Mouse (Mus musculus): ENCODE measurements around the gene Ephb2. TPM values are rescaled to one million over a fixed set of nuclear protein-coding genes. Genes with fewer than 3 reads are reported as not detected.

Ephb2 gene
- polyA plus RNA-seq, 1 experiment from 2014 or later: 0.08 TPM

DNA sequence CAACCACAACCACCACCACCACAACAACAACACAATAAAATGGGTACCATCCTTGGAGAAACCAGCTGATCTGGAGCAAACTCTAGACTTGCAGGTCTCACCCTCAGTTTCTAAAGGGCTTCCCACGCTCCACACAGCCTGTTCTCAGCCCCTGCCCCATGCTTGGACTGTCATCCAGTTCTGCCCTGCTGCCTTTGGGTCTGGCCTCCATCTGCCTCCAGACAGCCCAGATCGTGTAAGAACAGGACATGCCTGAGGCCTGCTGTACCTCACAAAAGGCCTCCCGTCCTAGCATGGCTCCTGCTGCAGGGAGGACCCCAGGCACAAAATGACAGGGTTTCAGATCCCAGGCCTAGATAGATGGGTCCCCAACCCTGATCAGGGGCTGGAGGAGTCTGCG lies 48.4 kb downstream of the Ephb2 start:
- no peak for ATAC-seq
- WGBS (ENCODE audit: insufficient replicate concordance): 74% methylated on average over 4 of the region's 4 CpGs

DNA sequence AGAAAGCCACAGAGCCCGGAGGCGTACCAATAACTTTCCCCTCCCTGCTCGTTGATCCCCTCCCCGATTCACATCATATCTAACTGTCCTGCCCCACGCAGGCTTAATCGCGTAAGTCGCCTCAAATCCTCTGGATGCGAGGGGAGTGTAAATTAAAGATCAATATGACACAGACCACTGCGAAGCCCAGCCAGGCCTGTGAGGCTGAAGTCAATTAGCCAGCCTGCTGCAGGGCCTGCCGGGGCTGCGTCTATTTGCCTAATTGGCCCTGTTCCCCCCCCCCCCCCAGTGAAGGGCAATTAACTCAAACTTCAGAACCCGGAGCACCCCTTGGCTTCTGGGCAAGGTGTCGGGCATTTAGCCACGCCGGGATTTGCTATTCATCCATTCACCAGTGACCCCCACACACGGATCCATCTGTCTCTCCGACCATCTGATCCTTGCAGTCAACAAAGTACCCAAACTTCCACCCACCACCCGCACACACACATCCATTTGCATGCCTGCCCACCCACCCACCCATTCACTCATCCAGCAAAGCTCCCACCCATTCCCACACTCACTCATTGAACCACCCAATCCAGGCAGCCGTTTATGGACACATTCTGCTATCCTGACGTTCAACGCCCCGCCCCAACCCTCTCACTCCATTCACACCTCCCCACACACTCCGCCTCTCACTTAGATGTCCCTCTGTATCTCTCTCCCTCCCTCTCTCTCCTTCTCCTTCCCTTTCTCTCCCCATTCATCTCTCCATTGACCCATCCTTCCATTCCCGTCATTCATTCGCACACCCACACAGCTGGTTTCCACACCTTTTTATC lies 49.1 kb downstream of the Ephb2 start:
- Histone ChIP-seq H3K27ac (ENCODE audit: low read depth) (no peak overlapping the region), H3K4me3 (ENCODE audit: low read depth, low read length) (no peak overlapping the region), H3K27me3 (ENCODE audit: insufficient read depth, low read length) (no peaks in the 10 kb centered on the region), H3K4me2 (ENCODE audit: low read depth, low read length) (no peak overlapping the region), H3K9me3 (ENCODE audit: low read length) (no peaks in the 10 kb centered on the region), H3K4me1 (ENCODE audit: insufficient read depth) (no peaks in the 10 kb centered on the region), H3K9ac (replicated peaks) (no peak overlapping the region), H3K36me3 (replicated peaks; ENCODE audit: insufficient read depth, low read length) (no peaks in the 10 kb centered on the region)
- ATAC-seq: no peak
- no peak for DNase-seq
- 68% methylated on average over 26 of the region's 26 CpGs for WGBS (ENCODE audit: insufficient replicate concordance)
- no peak for TF ChIP-seq CTCF (IDR thresholded peaks at IDR 0.05; ENCODE audit: low read depth)
- no peak for TF ChIP-seq EP300 (IDR thresholded peaks at IDR 0.05; ENCODE audit: low read depth)

More for the DNA sequence above, 48.4 kb downstream of the Ephb2 start:
- Histone ChIP-seq H3K27me3 (ENCODE audit: insufficient read depth, low read length) (no peaks in the 10 kb centered on the region), H3K36me3 (replicated peaks; ENCODE audit: insufficient read depth, low read length) (no peaks in the 10 kb centered on the region), H3K9me3 (ENCODE audit: low read length) (no peaks in the 10 kb centered on the region), H3K4me1 (ENCODE audit: insufficient read depth) (no peaks in the 10 kb centered on the region), H3K27ac (ENCODE audit: low read depth) (no peak overlapping the region), H3K9ac (replicated peaks) (no peak overlapping the region), H3K4me2 (ENCODE audit: low read depth, low read length) (no peak overlapping the region), H3K4me3 (ENCODE audit: low read depth, low read length) (no peak overlapping the region)
- DNase-seq: no peak
- TF ChIP-seq EP300 (IDR thresholded peaks at IDR 0.05; ENCODE audit: low read depth) (no peak), CTCF (IDR thresholded peaks at IDR 0.05; ENCODE audit: low read depth) (no peak)

DNA sequence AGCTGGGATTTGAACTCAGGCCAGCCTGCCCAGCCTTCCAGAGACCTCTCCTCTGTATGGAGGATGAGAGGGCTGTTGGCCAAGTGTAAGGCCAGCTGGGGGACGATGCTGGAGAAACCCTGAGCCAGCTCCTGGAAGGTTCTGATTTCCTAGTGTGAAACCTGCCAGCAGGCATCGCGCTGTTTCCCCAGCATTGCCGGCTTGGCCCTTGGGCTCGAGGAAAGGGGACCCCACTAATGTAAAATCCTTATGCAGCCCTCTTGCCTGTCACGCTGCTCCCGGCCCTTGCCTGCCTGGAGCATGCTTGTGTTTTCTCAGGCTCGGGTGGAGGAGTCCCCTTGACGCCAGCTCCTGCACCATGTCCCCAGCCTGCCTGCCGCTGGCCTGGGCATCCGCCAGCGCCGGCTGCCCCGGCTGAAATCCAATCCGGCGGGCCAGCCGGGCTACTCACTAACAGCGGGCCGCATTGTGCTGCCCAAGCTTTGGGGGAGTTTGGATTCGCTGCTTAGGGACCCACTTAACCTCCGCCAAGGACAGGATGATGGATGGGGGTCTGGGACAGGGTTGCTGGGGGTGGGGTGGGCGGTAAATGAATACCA lies 52.1 kb downstream of the Ephb2 start:
- H3K27ac ChIP-seq (ENCODE audit: low read depth): no peak overlapping the region
- DNase-seq (no peak), ATAC-seq (no peak)
- H3K36me3 ChIP-seq (replicated peaks; ENCODE audit: insufficient read depth, low read length): no peaks in the 10 kb centered on the region
- H3K4me3 ChIP-seq (ENCODE audit: low read depth, low read length): no peak overlapping the region
- 59% methylated on average over 22 of the region's 22 CpGs for WGBS (ENCODE audit: insufficient replicate concordance)
- no peaks in the 10 kb centered on the region for H3K27me3 ChIP-seq (ENCODE audit: insufficient read depth, low read length)
- TF ChIP-seq CTCF (IDR thresholded peaks at IDR 0.05; ENCODE audit: low read depth) (no peak), EP300 (IDR thresholded peaks at IDR 0.05; ENCODE audit: low read depth) (no peak)
- H3K9ac ChIP-seq (replicated peaks): no peak overlapping the region
- no peaks in the 10 kb centered on the region for H3K9me3 ChIP-seq (ENCODE audit: low read length)
- H3K4me1 ChIP-seq (ENCODE audit: insufficient read depth): no peaks in the 10 kb centered on the region
- no peak overlapping the region for H3K4me2 ChIP-seq (ENCODE audit: low read depth, low read length)

DNA sequence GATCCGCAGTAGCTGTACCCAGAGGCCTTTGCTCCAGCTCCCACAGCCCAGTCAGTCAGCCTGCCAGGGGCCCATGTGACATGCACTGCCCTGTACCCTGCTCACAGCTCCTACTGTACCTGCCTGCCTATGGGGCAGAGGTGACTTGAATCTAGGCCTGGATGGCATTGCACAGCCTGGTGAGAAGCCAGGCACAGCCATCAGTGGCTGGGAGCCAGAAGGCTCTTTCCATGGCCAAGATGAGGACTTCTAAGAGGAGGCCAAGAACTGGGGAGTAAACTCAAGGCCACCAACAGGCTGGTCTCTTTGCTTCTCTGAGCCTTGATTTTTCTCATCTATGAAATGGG lies 53.2 kb downstream of the Ephb2 start:
- TF ChIP-seq CTCF (IDR thresholded peaks at IDR 0.05; ENCODE audit: low read depth) (no peak), EP300 (IDR thresholded peaks at IDR 0.05; ENCODE audit: low read depth) (no peak)
- H3K9ac ChIP-seq (replicated peaks): no peak overlapping the region
- H3K27me3 ChIP-seq (ENCODE audit: insufficient read depth, low read length): no peaks in the 10 kb centered on the region
- H3K4me3 ChIP-seq (ENCODE audit: low read depth, low read length): no peak overlapping the region
- H3K36me3 ChIP-seq (replicated peaks; ENCODE audit: insufficient read depth, low read length): no peaks in the 10 kb centered on the region
- no peaks in the 10 kb centered on the region for H3K9me3 ChIP-seq (ENCODE audit: low read length)
- H3K27ac ChIP-seq (ENCODE audit: low read depth): no peak overlapping the region
- 95% methylated on average over 1 of the region's 1 CpGs for WGBS (ENCODE audit: insufficient replicate concordance)
- no peaks in the 10 kb centered on the region for H3K4me1 ChIP-seq (ENCODE audit: insufficient read depth)
- ATAC-seq (no peak), DNase-seq (no peak)
- no peak overlapping the region for H3K4me2 ChIP-seq (ENCODE audit: low read depth, low read length)

DNA sequence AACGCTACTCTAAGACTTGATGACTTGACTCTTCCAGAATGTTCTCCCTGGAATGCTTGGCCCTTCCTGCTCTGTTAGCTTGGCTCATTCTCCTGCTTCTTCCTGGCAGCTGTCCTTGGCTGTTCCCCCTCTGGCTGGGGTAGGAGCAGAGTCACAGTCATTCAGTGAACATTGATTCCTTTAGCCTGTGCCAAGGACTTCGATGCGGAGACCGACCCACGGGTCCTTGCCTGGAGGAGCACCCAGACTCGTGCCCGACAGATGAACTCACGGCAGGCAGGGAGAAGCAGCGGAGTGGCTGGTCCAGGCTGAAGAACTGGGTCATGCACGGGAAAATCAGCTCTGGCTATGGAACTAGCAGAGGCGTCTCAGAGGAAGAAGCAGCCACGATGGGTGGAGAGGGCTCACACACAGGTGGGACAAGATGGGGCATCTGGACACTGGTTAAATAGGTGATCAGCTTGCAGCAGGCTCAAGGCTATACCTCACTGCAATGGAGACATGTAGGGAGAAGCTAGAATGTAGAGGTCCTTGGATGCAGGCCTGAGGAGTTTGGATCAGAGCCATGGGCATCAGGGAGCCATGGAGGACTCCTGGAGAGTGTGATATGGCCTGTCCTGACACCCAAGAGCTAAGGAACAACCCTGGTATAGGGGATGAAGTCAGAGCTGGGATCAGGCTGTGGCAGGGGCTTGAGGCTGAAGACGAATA lies 53.8 kb downstream of the Ephb2 start:
- H3K4me2 ChIP-seq (ENCODE audit: low read depth, low read length): no peak overlapping the region
- H3K27me3 ChIP-seq (ENCODE audit: insufficient read depth, low read length): no peaks in the 10 kb centered on the region
- TF ChIP-seq CTCF (IDR thresholded peaks at IDR 0.05; ENCODE audit: low read depth) (no peak), EP300 (IDR thresholded peaks at IDR 0.05; ENCODE audit: low read depth) (no peak)
- DNase-seq: no peak
- H3K27ac ChIP-seq (ENCODE audit: low read depth): no peak overlapping the region
- ATAC-seq: no peak
- no peaks in the 10 kb centered on the region for H3K4me1 ChIP-seq (ENCODE audit: insufficient read depth)
- H3K9ac ChIP-seq (replicated peaks): no peak overlapping the region
- H3K36me3 ChIP-seq (replicated peaks; ENCODE audit: insufficient read depth, low read length): no peaks in the 10 kb centered on the region
- H3K4me3 ChIP-seq (ENCODE audit: low read depth, low read length): no peak overlapping the region
- 84% methylated on average over 13 of the region's 13 CpGs for WGBS (ENCODE audit: insufficient replicate concordance)
- no peaks in the 10 kb centered on the region for H3K9me3 ChIP-seq (ENCODE audit: low read length)

DNA sequence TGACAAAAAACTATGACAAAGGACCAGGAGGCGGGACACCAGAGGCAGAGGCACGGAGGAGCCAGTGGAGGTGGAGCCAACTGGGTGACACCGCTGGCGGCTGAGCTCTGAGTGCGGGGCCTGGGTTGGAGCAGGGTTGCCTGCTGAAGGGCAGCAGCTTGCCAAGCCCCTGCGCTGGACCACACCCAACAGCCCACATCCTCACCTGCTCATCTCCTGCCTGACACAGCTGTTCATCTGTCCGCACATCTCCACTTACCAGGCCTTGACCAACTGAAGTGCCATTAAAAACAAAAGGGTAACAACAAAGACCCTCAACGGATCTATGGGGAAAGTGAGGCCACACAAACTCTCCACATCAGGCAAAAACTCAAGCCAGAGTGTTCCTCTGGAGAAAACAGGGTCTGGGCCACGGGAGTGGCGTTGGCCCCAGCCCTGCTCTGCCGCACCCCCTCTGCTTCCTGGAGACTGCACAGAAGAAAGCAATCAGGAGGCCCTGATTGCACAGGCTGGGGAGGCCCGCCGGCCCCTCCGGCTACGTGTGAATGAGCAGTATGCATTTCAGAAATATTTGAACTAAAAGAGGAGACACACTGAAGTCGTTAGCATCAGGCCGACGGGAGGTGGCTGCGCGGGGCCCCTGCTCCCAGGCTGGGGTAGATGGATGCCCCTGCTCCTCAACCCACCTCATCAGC lies 55.4 kb downstream of the Ephb2 start:
- H3K4me2 ChIP-seq (ENCODE audit: low read depth, low read length): no peak overlapping the region
- H3K27me3 ChIP-seq (ENCODE audit: insufficient read depth, low read length): no peaks in the 10 kb centered on the region
- WGBS (ENCODE audit: insufficient replicate concordance): 77% methylated on average over 20 of the region's 20 CpGs
- ATAC-seq (no peak), DNase-seq (no peak)
- no peak overlapping the region for H3K9ac ChIP-seq (replicated peaks)
- no peak overlapping the region for H3K27ac ChIP-seq (ENCODE audit: low read depth)
- no peak overlapping the region for H3K4me3 ChIP-seq (ENCODE audit: low read depth, low read length)
- no peaks in the 10 kb centered on the region for H3K9me3 ChIP-seq (ENCODE audit: low read length)
- H3K4me1 ChIP-seq (ENCODE audit: insufficient read depth): no peaks in the 10 kb centered on the region
- no peak for TF ChIP-seq EP300 (IDR thresholded peaks at IDR 0.05; ENCODE audit: low read depth)
- TF ChIP-seq CTCF (IDR thresholded peaks at IDR 0.05; ENCODE audit: low read depth): no peak
- no peaks in the 10 kb centered on the region for H3K36me3 ChIP-seq (replicated peaks; ENCODE audit: insufficient read depth, low read length)
